Mouse (Mus musculus) ES-E14 (cell line): ENCODE data around the gene Usp36.

ENCODE experiments used
- HCFC1 ChIP-seq: IDR thresholded peaks from 2 replicates; pipeline ENCODE4 v1.6.1; 2012; ENCODE audit warnings: low read length, inconsistent platforms, borderline replicate concordance; ENCODE audit not compliant: insufficient read depth
- MAFK ChIP-seq: IDR thresholded peaks from 2 replicates; pipeline ENCODE4 v1.6.1; 2014; ENCODE audit warnings: mild to moderate bottlenecking, low read depth, low read length, inconsistent platforms; ENCODE audit not compliant: insufficient read depth
- ZNF384 ChIP-seq: IDR thresholded peaks from 2 replicates; pipeline ENCODE4 v1.6.1; 2012; ENCODE audit warnings: low read depth, low read length, inconsistent platforms

DNA sequence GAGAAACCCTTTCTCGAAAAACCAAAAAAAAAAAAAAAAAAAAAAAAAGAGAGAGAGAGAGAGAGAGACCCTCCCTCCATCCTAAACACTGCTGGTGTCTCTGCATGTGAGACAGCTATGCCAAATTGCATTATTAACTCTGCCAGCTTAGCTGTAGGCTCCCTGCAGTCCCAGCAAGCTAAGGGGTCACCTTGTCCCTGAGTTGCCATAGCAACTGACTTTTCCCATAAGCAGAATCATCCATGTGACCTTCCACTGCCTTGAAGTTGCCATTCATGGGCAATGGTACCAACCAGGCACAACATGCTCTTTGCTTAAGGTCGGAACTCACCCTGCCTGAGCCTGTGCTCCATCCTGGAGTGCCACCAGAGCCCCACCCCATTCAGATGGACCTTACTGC, 5.0 kb upstream of the Usp36 start:
- TF ChIP-seq MAFK (no peak), HCFC1 (no peak), ZNF384 (no peak)
